In genomic region chr11:102881314-102882198, GRCm38 (mm10) we compare ENCODE assay signal across 8 mouse cellular contexts. TPM values are rescaled to one million over a fixed set of nuclear protein-coding genes. Genes with fewer than 3 reads are reported as not detected.
DNase-seq lines count a peak whose midpoint lies in the region; ATAC-seq and TF ChIP-seq lines count a peak whose summit lies in the region.

No protein-coding gene starts in this region.

- H3K36me3 ChIP-seq in testis, adult 2 months (ENCODE audit: control insufficient read depth, insufficient read depth, low read length), result no peaks in the 10 kb centered on the region
- 0 out of 2 replicates have a peak, but pooled peaks cover 3% of the 10 kb centered on the region for H3K36me3 ChIP-seq in intestine, embryonic 15.5 days
- peaks cover 2% of the 10 kb centered on the region for H3K36me3 ChIP-seq in myocyte (ENCODE audit: control insufficient read depth, insufficient read depth)

- intact Hi-C loops in left cerebral cortex, postnatal 4 days (cut with DNase I), result no loop called here

- H3ac ChIP-seq in myocyte (ENCODE audit: control insufficient read depth, insufficient read length), result peak overlapping the region; percentile 34

- H3K4me2 ChIP-seq in intestine, embryonic 15.5 days (replicated peaks), result peak overlapping the region; percentile 63
- H3K4me2 ChIP-seq in myocyte (ENCODE audit: low read depth), result peak overlapping the region; percentile 96

- H3K27me3 ChIP-seq in testis, adult 2 months (ENCODE audit: control insufficient read depth, insufficient read depth, low read length), result no peaks in the 10 kb centered on the region
- no peaks in the 10 kb centered on the region; the same call in 1 of the 2 replicates for H3K27me3 ChIP-seq in intestine, embryonic 15.5 days (replicated peaks)
- no peaks in the 10 kb centered on the region for H3K27me3 ChIP-seq in myocyte (ENCODE audit: control insufficient read depth, insufficient read depth, insufficient read length)

- H3K4me1 ChIP-seq in testis, adult 2 months (ENCODE audit: control insufficient read depth, insufficient read depth, low read length), result peaks cover 3% of the 10 kb centered on the region
- H3K4me1 ChIP-seq in intestine, embryonic 15.5 days (replicated peaks), result peaks cover 17% of the 10 kb centered on the region

- peak; percentile 29 for ATAC-seq in intestine, embryonic 15.5 days

- 15% methylated on average over 13 of the region's 13 CpGs for WGBS in intestine, embryonic 15.5 days

- peak overlapping the region; percentile 92 for H3K27ac ChIP-seq in testis, adult 2 months (ENCODE audit: control insufficient read depth, insufficient read depth, low read depth, low read length)
- H3K27ac ChIP-seq in intestine, embryonic 15.5 days, result no peak overlapping the region; the same call in 1 of the 2 replicates

- H3K9me3 ChIP-seq in intestine, embryonic 15.5 days, result no peaks in the 10 kb centered on the region

- H3K4me3 ChIP-seq in testis, adult 2 months (ENCODE audit: control insufficient read depth, low read depth, low read length), result peak overlapping the region; percentile 86
- H3K4me3 ChIP-seq in intestine, embryonic 15.5 days (replicated peaks), result peak overlapping the region; percentile 68
- peak overlapping the region; percentile 92 for H3K4me3 ChIP-seq in myocyte

- no peak for TF ChIP-seq CTCF in testis, adult 2 months (IDR thresholded peaks at IDR 0.05; ENCODE audit: control insufficient read depth, insufficient read depth, insufficient replicate concordance, low read depth, low read length)

- H3K79me2 ChIP-seq in myocyte (ENCODE audit: control insufficient read depth, insufficient read depth), result peaks cover 33% of the 10 kb centered on the region

- H3K9ac ChIP-seq in intestine, embryonic 15.5 days, result peak overlapping the region; percentile 69

- DNase-seq in embryo, embryonic 10.5 days (ENCODE audit: low spot score), result peak; percentile 10
- DNase-seq in embryo, embryonic 9.5 days (ENCODE audit: extremely low spot score), result no peak
- no peak for DNase-seq in testis, postnatal 14 days (ENCODE audit: low spot score)
- DNase-seq in thymus, postnatal 25 days, result no peak
- no peak for DNase-seq in left cerebral cortex, postnatal 4 days

- no peak; the same call in 1 of the 2 replicates for TF ChIP-seq POLR2A in testis, adult 2 months (IDR thresholded peaks at IDR 0.05; ENCODE audit: control insufficient read depth, low read depth, low read length)
- no peak for TF ChIP-seq POLR2A in myocyte (IDR thresholded peaks at IDR 0.05; ENCODE audit: insufficient read length, low read depth)

TF ChIP-seq in myocyte, 11 proteins besides CTCF, POLR2A, EP300 and RAD21:
- TF ChIP-seq POLR2AphosphoS2 (IDR thresholded peaks at IDR 0.05; ENCODE audit: insufficient read length, low read depth) (no peak), E2F4 (IDR thresholded peaks at IDR 0.05; ENCODE audit: insufficient read depth) (no peak), CEBPB (IDR thresholded peaks at IDR 0.05; ENCODE audit: insufficient read depth, poor library complexity, severe bottlenecking) (no peak), TCF3 (IDR thresholded peaks at IDR 0.05; ENCODE audit: insufficient read length, low read depth) (no peak)

RNA-seq across cellular contexts. Expression of gene Ccdc103, which starts 0.6 kb away (rescaled TPM):
- 19.8 and 22.9 TPM in 2 replicates for polyA plus RNA-seq in testis, adult 2 months (2012; rRNA removed)
- polyA plus RNA-seq in intestine, embryonic 15.5 days (2015; fragmentation: Nextera tagmentation; extraction: Ambion mirVana), result 0.45 and 0.78 TPM in 2 replicates
- 1.4 TPM for polyA plus RNA-seq in myocyte (2012; fragmentation: generic; extraction: Trizol)
- under 1 TPM; 0.48 to 0.95 TPM for total RNA-seq in left cerebral cortex, postnatal 4 days (2021)

RNA-seq across cellular contexts. Expression of gene Eftud2, which starts 0.8 kb away (rescaled TPM):
- 72.5 and 83.8 TPM in 2 replicates for polyA plus RNA-seq in testis, adult 2 months (2012; rRNA removed)
- polyA plus RNA-seq in intestine, embryonic 15.5 days (2015; fragmentation: Nextera tagmentation; extraction: Ambion mirVana), result 155 and 156 TPM in 2 replicates
- polyA plus RNA-seq in myocyte (2012; fragmentation: generic; extraction: Trizol), result 104 TPM
- total RNA-seq in left cerebral cortex, postnatal 4 days (2021), result 100 to 1,000 TPM; 113 to 125 TPM

RNA-seq across cellular contexts. Expression of gene Fam187a, which starts 3.4 kb away (rescaled TPM):
- 18.7 and 19.2 TPM in 2 replicates for polyA plus RNA-seq in testis, adult 2 months (2012; rRNA removed)
- not detected in 2 replicates for polyA plus RNA-seq in intestine, embryonic 15.5 days (2015; fragmentation: Nextera tagmentation; extraction: Ambion mirVana)
- polyA plus RNA-seq in myocyte (2012; fragmentation: generic; extraction: Trizol), result not detected
- not detected for total RNA-seq in left cerebral cortex, postnatal 4 days (2021)

RNA-seq across cellular contexts. Expression of gene Gfap, which starts 19.2 kb away (rescaled TPM):
- polyA plus RNA-seq in testis, adult 2 months (2012; rRNA removed), result 0.32 and 0.62 TPM in 2 replicates
- polyA plus RNA-seq in intestine, embryonic 15.5 days (2015; fragmentation: Nextera tagmentation; extraction: Ambion mirVana), result 0.20 and 0.36 TPM in 2 replicates
- polyA plus RNA-seq in myocyte (2012; fragmentation: generic; extraction: Trizol), result 0.16 TPM
- total RNA-seq in left cerebral cortex, postnatal 4 days (2021), result 10 to 100 TPM; 37.2 to 56.0 TPM

RNA-seq across cellular contexts. Expression of gene Kif18b, which starts 43.4 kb away (rescaled TPM):
- 25.9 and 26.7 TPM in 2 replicates for polyA plus RNA-seq in testis, adult 2 months (2012; rRNA removed)
- 8.7 and 8.9 TPM in 2 replicates for polyA plus RNA-seq in intestine, embryonic 15.5 days (2015; fragmentation: Nextera tagmentation; extraction: Ambion mirVana)
- 18.4 TPM for polyA plus RNA-seq in myocyte (2012; fragmentation: generic; extraction: Trizol)
- 1 to 10 TPM; 3.7 to 4.1 TPM for total RNA-seq in left cerebral cortex, postnatal 4 days (2021)

Comparison
In these comparisons a context has a peak if more than half of its experiments do, and no peak if none do; other contexts are left out.
1. RNA of gene Fam187a, which starts 3.4 kb away (polyA plus RNA-seq): 18.7 to 19.2 TPM in testis, adult 2 months; not detected in intestine, embryonic 15.5 days and not detected in myocyte (single experiment); every median in the first group is over 10 times any median in the second.
2. Peak in every context shown above with its lines, with median percentiles within 50 percentile points of each other: H3K4me3 ChIP-seq.